Mouse (Mus musculus) kidney, postnatal 0 days (tissue): ENCODE measurements around the gene Slfnl1. TPM values are rescaled to one million over a fixed set of nuclear protein-coding genes. Genes with fewer than 3 reads are reported as not detected.
A peak's percentile ranks its signal among the peaks of the same experiment; 100 is the strongest.

Experiments
- ATAC-seq: fragments of 200-750 bp; cut with Nextera tagmentation; replicated peaks from 2 replicates; pipeline ENCODE4 v1.8.0; 2017; ENCODE audit warnings: low read depth, moderate number of reproducible peaks, moderate TSS enrichment, moderate library complexity; ENCODE audit not compliant: low FRiP score
- DNase-seq: peaks from one replicate; pipeline ENCODE4 v3.0.0-alpha.2; 2016; ENCODE audit warnings: low spot score
- H3K27ac ChIP-seq: fragments of 300-500 bp; sonication (generic); 2 replicates; pipeline ENCODE4 v1.5.1; 2014; ENCODE audit warnings: mild to moderate bottlenecking
- H3K27me3 ChIP-seq: fragments of 300-500 bp; sonication (generic); 2 replicates; pipeline ENCODE4 v1.6.1; 2014; ENCODE audit warnings: low read length, mixed read lengths; ENCODE audit not compliant: insufficient read depth
- H3K36me3 ChIP-seq: fragments of 300-500 bp; sonication (generic); 2 replicates; pipeline ENCODE4 v1.6.1; 2014; ENCODE audit warnings: low read length, mixed read lengths; ENCODE audit not compliant: insufficient read depth
- H3K4me1 ChIP-seq: fragments of 300-500 bp; sonication (generic); replicated peaks from 2 replicates; pipeline ENCODE4 v1.6.1; 2014; ENCODE audit warnings: antibody characterized with exemption, low read length, mixed read lengths; ENCODE audit not compliant: insufficient read depth
- H3K4me2 ChIP-seq: fragments of 300-500 bp; sonication (generic); 2 replicates; pipeline ENCODE4 v1.6.1; 2014; ENCODE audit warnings: mild to moderate bottlenecking, low read length, moderate library complexity, mixed read lengths
- H3K4me3 ChIP-seq: fragments of 300-500 bp; sonication (generic); replicated peaks from 2 replicates; pipeline ENCODE4 v1.5.1; 2014; ENCODE audit warnings: low read depth, low read length
- H3K9ac ChIP-seq: fragments of 300-500 bp; sonication (generic); 2 replicates; pipeline ENCODE4 v1.6.1; 2014; ENCODE audit warnings: low read depth, low read length
- H3K9me3 ChIP-seq: fragments of 300-500 bp; sonication (generic); replicated peaks from 2 replicates; pipeline ENCODE4 v1.6.1; 2016; ENCODE audit warnings: low read length, inconsistent platforms, mixed read lengths
- CTCF ChIP-seq: IDR thresholded peaks from 2 replicates; pipeline ENCODE4 v1.5.1; 2016; ENCODE audit warnings: antibody characterized with exemption, low read depth, mild to moderate bottlenecking, moderate library complexity
- WGBS: fragments of 180-500 bp; shearing (Covaris S2); extraction: QIAGEN DNeasy Blood & Tissue Kit; methylation state at CpG from one replicate; pipeline ENCODE4 v1.1.7; 2014; 5-methylcytosine and 5-hydroxymethylcytosine counted together
- polyA plus RNA-seq: library from polyadenylated mRNA; unstranded; fragments of >200 nt; fragmentation: Nextera tagmentation; extraction: Ambion mirVana; gene quantifications from 2 replicates; pipeline ENCODE4 v1.2.1, GENCODE M21; 2015

Gene Slfnl1
- polyA plus RNA-seq, 1 experiment from 2014 or later: not detected

- no peak overlapping the region for H3K9ac ChIP-seq
- no peak overlapping the region for H3K4me2 ChIP-seq
- WGBS: 91% methylated on average over 6 of the region's 6 CpGs
- no peak overlapping the region for H3K27ac ChIP-seq
- no peak overlapping the region for H3K4me3 ChIP-seq
- ATAC-seq: no peak
- H3K36me3 ChIP-seq: peaks cover 44% of the 10 kb centered on the region
- H3K4me1 ChIP-seq: no peaks in the 10 kb centered on the region
- no peak for TF ChIP-seq CTCF
- H3K27me3 ChIP-seq: no peaks in the 10 kb centered on the region
- H3K9me3 ChIP-seq: no peaks in the 10 kb centered on the region
- DNase-seq: no peak
Observed at GRCm38 (mm10) chr4:120556592-120556991, 24.6 kb downstream of the Slfnl1 start.

- peak; percentile 13 for DNase-seq
- Histone ChIP-seq H3K9ac (no peak overlapping the region), H3K4me1 (peaks cover 14% of the 10 kb centered on the region; the same call in 1 of the 2 replicates), H3K9me3 (no peaks in the 10 kb centered on the region), H3K4me3 (no peak overlapping the region), H3K27me3 (no peaks in the 10 kb centered on the region), H3K27ac (no peak overlapping the region), H3K4me2 (no peak overlapping the region), H3K36me3 (peaks cover 30% of the 10 kb centered on the region)
- TF ChIP-seq CTCF: no peak
- 85% methylated on average over 2 of the region's 2 CpGs for WGBS
- ATAC-seq: no peak
Observed at GRCm38 (mm10) chr4:120565726-120566125, 33.7 kb downstream of the Slfnl1 start.

- Histone ChIP-seq H3K4me1 (peaks cover 18% of the 10 kb centered on the region), H3K36me3 (peaks cover 16% of the 10 kb centered on the region; the same call in 1 of the 2 replicates), H3K9me3 (no peaks in the 10 kb centered on the region), H3K27me3 (no peaks in the 10 kb centered on the region), H3K4me3 (no peak overlapping the region), H3K27ac (peak overlapping the region; percentile 44), H3K4me2 (peak overlapping the region; percentile 66), H3K9ac (no peak overlapping the region)
- no peak for TF ChIP-seq CTCF
- 16% methylated on average over 5 of the region's 5 CpGs for WGBS
- no peak for ATAC-seq
- peak; percentile 81 for DNase-seq
Observed at GRCm38 (mm10) chr4:120568005-120568404, 36.0 kb downstream of the Slfnl1 start.

GRCm38 (mm10) chr4:120569025-120569424 is 37.0 kb downstream of the Slfnl1 start:
- Histone ChIP-seq H3K4me1 (peaks cover 18% of the 10 kb centered on the region), H3K27me3 (no peaks in the 10 kb centered on the region), H3K27ac (0 out of 2 replicates have a peak overlapping the region, but pooled peaks have one; percentile 85), H3K9ac (peak overlapping the region; percentile 84), H3K4me2 (peak overlapping the region; percentile 66), H3K4me3 (peak overlapping the region; percentile 64), H3K36me3 (0 out of 2 replicates have a peak, but pooled peaks cover 7% of the 10 kb centered on the region), H3K9me3 (no peaks in the 10 kb centered on the region)
- no peak for ATAC-seq
- 3% methylated on average over 4 of the region's 4 CpGs for WGBS
- no peak for TF ChIP-seq CTCF
- peak; percentile 11 for DNase-seq

- TF ChIP-seq CTCF: no peak
- H3K9me3 ChIP-seq: no peaks in the 10 kb centered on the region
- peak; percentile 96 for DNase-seq
- peak within 1 kb of the TSS; percentile 85 for H3K27ac ChIP-seq
- peak within 1 kb of the TSS; percentile 64 for H3K4me3 ChIP-seq
- peaks cover 18% of the 10 kb centered on the region for H3K4me1 ChIP-seq
- no peaks in the 10 kb centered on the region for H3K27me3 ChIP-seq
- peak within 1 kb of the TSS; percentile 84 for H3K9ac ChIP-seq
- peak within 1 kb of the TSS; percentile 66 for H3K4me2 ChIP-seq
- under 1% methylated on average over 85 of the region's 97 CpGs for WGBS
- ATAC-seq: peak; percentile 97
- H3K36me3 ChIP-seq: 0 out of 2 replicates have a peak, but pooled peaks cover 4% of the 10 kb centered on the region
Observed at GRCm38 (mm10) chr4:120569486-120570437, 37.7 kb downstream of the Slfnl1 start, which contains the start of gene Ctps. Ctps (minus strand) TSS chr4:120570276.

- Histone ChIP-seq H3K36me3 (no peaks in the 10 kb centered on the region), H3K4me2 (peak overlapping the region; percentile 66), H3K9ac (peak overlapping the region; percentile 84), H3K27ac (peak overlapping the region; percentile 85), H3K4me1 (peaks cover 18% of the 10 kb centered on the region), H3K4me3 (peak overlapping the region; percentile 64), H3K27me3 (no peaks in the 10 kb centered on the region), H3K9me3 (no peaks in the 10 kb centered on the region)
- ATAC-seq: peak; percentile 50
- peak; percentile 67 for DNase-seq
- 1% methylated on average over 25 of the region's 27 CpGs for WGBS
- no peak for TF ChIP-seq CTCF
Observed at GRCm38 (mm10) chr4:120570438-120571069, 38.5 kb downstream of the Slfnl1 start.
